Mouse (Mus musculus) cerebellum, adult 2 months (tissue): ENCODE data around the gene Mfsd8. TPM values are rescaled to one million over a fixed set of nuclear protein-coding genes. Genes with fewer than 3 reads are reported as not detected.

ENCODE experiments used
- DNase-seq, 2 experiments: peaks; one replicate each; pipeline ENCODE4 v3.0.0; 2021
- H3K27ac ChIP-seq: fragments of 200-500 bp; 2 replicates; pipeline ENCODE4 v1.5.1; 2012; ENCODE audit warnings: low read length, control low read depth, inconsistent platforms; ENCODE audit not compliant: insufficient read depth
- H3K27me3 ChIP-seq: fragments of 200-500 bp; 2 replicates; pipeline ENCODE4 v1.6.1; 2012; ENCODE audit warnings: inconsistent platforms, mild to moderate bottlenecking, low read length, moderate library complexity; ENCODE audit not compliant: control insufficient read depth, insufficient read depth
- H3K4me1 ChIP-seq: fragments of 200-500 bp; 2 replicates; pipeline ENCODE4 v1.6.1; 2011; ENCODE audit warnings: low read length; ENCODE audit not compliant: control insufficient read depth, insufficient read depth
- H3K4me3 ChIP-seq: fragments of 200-500 bp; replicated peaks from 2 replicates; pipeline ENCODE3; 2011; ENCODE audit warnings: mild to moderate bottlenecking, low read depth, low read length, control low read depth; ENCODE audit not compliant: insufficient read depth
- CTCF ChIP-seq: fragments of 200-500 bp; IDR thresholded peaks from 2 replicates; pipeline ENCODE4 v1.5.1; 2011; ENCODE audit warnings: low read depth, mild to moderate bottlenecking, control low read depth, low read length, moderate library complexity, borderline replicate concordance; ENCODE audit not compliant: insufficient read depth
- POLR2A ChIP-seq: fragments of 200-500 bp; IDR thresholded peaks from 2 replicates; pipeline ENCODE4 v1.6.1; 2011; ENCODE audit warnings: low read length, control low read depth, borderline replicate concordance; ENCODE audit not compliant: insufficient read depth
- WGBS: fragments of 180-500 bp; shearing (Covaris S2); methylation state at CpG from one replicate; pipeline ENCODE4 v1.1.7; 2018; 5-methylcytosine and 5-hydroxymethylcytosine counted together
- polyA plus RNA-seq: library from polyadenylated mRNA; depleted of rRNA; stranded (reverse); fragments of >200 nt; gene quantifications from 2 replicates; pipeline ENCODE4 v1.2.3, GENCODE M21; 2012; rRNA removed

Mfsd8 gene
- polyA plus RNA-seq, 1 experiment = 8.8 TPM

DNA sequence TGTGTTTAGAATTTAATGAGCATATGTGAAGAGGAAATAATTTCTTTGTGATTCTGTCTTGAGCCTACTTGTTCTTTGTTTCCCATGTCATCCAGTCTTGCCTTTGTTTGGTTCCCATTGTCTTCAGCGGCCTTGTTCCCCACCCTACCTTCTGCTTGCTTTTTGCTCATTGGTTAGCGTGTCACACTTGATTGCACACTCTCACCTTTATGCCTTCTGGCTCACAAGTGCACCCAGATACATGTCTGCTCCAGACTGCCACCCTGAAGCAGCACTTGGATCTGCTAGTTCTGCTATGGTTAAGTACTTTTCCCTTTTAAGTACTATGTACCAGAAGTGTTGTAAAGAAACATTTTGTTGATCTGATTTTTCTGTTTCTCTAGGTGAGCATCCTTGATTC, 36.8 kb downstream of the Mfsd8 start:
- Histone ChIP-seq H3K27me3 (no peaks in the 10 kb centered on the region), H3K27ac (no peak overlapping the region), H3K4me3 (no peak overlapping the region), H3K4me1 (no peaks in the 10 kb centered on the region)
- TF ChIP-seq CTCF (no peak), POLR2A (no peak)
- no peak for DNase-seq
- WGBS = 49% methylated on average over 2 of the region's 2 CpGs

- H3K27me3 ChIP-seq = no peaks in the 10 kb centered on the region
- WGBS = 86% methylated on average over 10 of the region's 10 CpGs
- DNase-seq = no peak
- no peak overlapping the region for H3K27ac ChIP-seq
- no peak for TF ChIP-seq CTCF
- no peak for TF ChIP-seq POLR2A
- H3K4me1 ChIP-seq = no peaks in the 10 kb centered on the region
- H3K4me3 ChIP-seq = no peak overlapping the region
These were observed 38.0 kb downstream of the Mfsd8 start for GRCm38 (mm10) chr3:40808686-40809085.

GRCm38 (mm10) chr3:40806871-40807270, 39.8 kb downstream of the Mfsd8 start:
- DNase-seq = no peak
- no peak overlapping the region for H3K4me3 ChIP-seq
- no peaks in the 10 kb centered on the region for H3K27me3 ChIP-seq
- no peaks in the 10 kb centered on the region for H3K4me1 ChIP-seq
- no peak overlapping the region for H3K27ac ChIP-seq
- 70% methylated on average over 2 of the region's 2 CpGs for WGBS
- TF ChIP-seq POLR2A = no peak
- no peak for TF ChIP-seq CTCF

DNA sequence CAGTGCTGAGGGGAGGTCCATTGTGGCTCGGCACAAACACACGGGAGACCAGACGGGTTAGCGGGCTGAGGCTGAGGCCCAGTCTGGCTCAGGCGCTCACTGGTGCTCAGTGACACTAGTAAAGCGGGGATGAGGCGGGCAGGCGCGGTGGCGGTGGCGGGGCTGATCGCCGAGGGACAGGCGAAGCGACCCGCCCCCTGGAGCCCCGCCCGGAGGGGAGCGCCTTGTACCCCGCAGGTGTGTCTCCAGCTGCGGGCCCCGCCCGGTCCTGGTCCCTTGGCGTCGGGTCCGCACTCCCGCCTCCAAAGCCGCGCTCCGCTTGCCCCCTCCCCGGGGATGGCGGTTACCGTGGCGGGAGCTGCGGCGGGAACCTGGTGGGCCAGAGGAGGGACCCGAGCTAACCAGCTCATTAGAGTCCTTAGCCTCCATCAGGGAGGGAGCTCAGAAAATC, 46.3 kb downstream of the Mfsd8 start:
- Histone ChIP-seq H3K4me3 (peak overlapping the region; percentile 76), H3K27me3 (no peaks in the 10 kb centered on the region), H3K27ac (no peak overlapping the region), H3K4me1 (no peaks in the 10 kb centered on the region)
- DNase-seq = peak in 1 of 2 experiments; percentile 36
- TF ChIP-seq POLR2A = no peak
- TF ChIP-seq CTCF = no peak
- under 1% methylated on average over 32 of the region's 37 CpGs for WGBS

DNA sequence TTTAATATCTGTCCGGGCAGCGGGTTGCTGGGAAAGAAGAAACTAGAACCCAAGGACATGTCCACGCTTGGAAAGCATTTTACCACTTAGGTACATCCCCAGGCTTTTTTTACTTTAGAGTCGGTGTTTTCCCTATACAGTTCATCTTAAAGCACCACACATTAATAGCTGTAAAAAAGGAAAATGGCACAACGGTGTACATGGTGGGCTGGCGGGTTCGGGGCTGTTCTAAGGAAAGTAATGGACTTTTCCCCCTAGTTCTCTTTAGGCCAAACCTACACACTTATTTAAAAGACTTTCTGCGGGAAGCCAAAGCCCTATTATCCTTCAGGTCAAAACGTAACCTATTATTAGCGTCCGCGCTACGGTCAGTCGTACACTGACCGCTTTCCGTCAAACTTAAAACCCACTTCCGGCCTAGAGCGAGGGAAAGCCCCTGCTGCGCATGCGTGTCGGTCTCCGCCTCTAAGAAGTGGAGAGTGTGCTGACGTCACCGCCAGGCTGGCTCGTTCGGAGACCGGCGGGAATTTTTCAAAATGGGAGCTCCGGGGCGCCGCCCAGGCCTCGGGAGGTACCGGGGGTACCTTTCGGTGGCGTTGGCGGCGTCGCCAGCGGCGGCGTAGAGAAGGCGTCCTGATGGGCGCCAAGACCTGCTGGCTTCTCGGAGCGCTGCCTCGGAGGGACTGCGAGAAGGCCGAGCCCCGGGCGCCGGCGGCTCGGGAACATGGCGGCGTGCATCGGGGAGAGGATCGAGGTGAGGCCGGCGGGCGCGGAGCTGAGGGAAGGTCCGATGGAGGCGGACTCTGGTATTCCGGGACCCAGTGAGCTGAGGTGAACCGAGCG, 46.9 kb downstream of the Mfsd8 start, which contains the start of gene Plk4:
Plk4 (plus strand) TSS at position 490 of the 843 bp plus-strand sequence.
- H3K4me1 ChIP-seq = no peaks in the 10 kb centered on the region
- TF ChIP-seq POLR2A = peak; percentile 49; the same call in 1 of the 2 replicates
- no peak for TF ChIP-seq CTCF
- no peaks in the 10 kb centered on the region for H3K27me3 ChIP-seq
- 1% methylated on average over 66 of the region's 66 CpGs for WGBS
- H3K4me3 ChIP-seq = peak within 1 kb of the TSS; percentile 76
- peak; percentile 95 to 96 for DNase-seq
- no peak within 1 kb of the TSS for H3K27ac ChIP-seq

GRCm38 (mm10) chr3:40798500-40798899, 48.2 kb downstream of the Mfsd8 start:
- TF ChIP-seq POLR2A (no peak), CTCF (peak; percentile 43; the same call in 1 of the 2 replicates)
- Histone ChIP-seq H3K27ac (no peak overlapping the region), H3K27me3 (no peaks in the 10 kb centered on the region), H3K4me1 (no peaks in the 10 kb centered on the region), H3K4me3 (no peak overlapping the region)
- peak; percentile 23 to 27 for DNase-seq
- 36% methylated on average over 7 of the region's 7 CpGs for WGBS

GRCm38 (mm10) chr3:40798054-40798453, 48.6 kb downstream of the Mfsd8 start:
- Histone ChIP-seq H3K4me1 (no peaks in the 10 kb centered on the region), H3K4me3 (no peak overlapping the region), H3K27me3 (no peaks in the 10 kb centered on the region), H3K27ac (no peak overlapping the region)
- no peak for TF ChIP-seq POLR2A
- no peak for TF ChIP-seq CTCF
- DNase-seq = no peak
- 88% methylated on average over 1 of the region's 1 CpGs for WGBS

GRCm38 (mm10) chr3:40793783-40794182, 52.9 kb downstream of the Mfsd8 start:
- Histone ChIP-seq H3K27ac (no peak overlapping the region), H3K4me3 (no peak overlapping the region), H3K27me3 (no peaks in the 10 kb centered on the region), H3K4me1 (no peaks in the 10 kb centered on the region)
- no peak for DNase-seq
- TF ChIP-seq POLR2A (no peak), CTCF (no peak)
- WGBS = 88% methylated on average over 2 of the region's 2 CpGs

Other genes with a start within 250 kb of the Mfsd8 start
- gene Slc25a31, start 138.0 kb downstream of the Mfsd8 start, polyA plus RNA-seq = 0.15 TPM in 1 of 2 replicates, not detected in the other
- 70.7 and 71.3 TPM in 2 replicates for gene Hspa4l, start 102.4 kb downstream of the Mfsd8 start, polyA plus RNA-seq
- 2.3 and 2.6 TPM in 2 replicates for gene Plk4, start 46.9 kb downstream of the Mfsd8 start, polyA plus RNA-seq
- gene Abhd18, start 84 bp upstream of the Mfsd8 start, polyA plus RNA-seq = 18.3 and 18.8 TPM in 2 replicates
- gene 1700034I23Rik, start 55.7 kb upstream of the Mfsd8 start, polyA plus RNA-seq = 0.23 and 0.33 TPM in 2 replicates
- gene Larp1b, start 102.9 kb upstream of the Mfsd8 start, polyA plus RNA-seq = 20.4 and 21.9 TPM in 2 replicates
- gene Pgrmc2, start 236.2 kb upstream of the Mfsd8 start, polyA plus RNA-seq = 44.3 and 46.7 TPM in 2 replicates